Mouse (Mus musculus) neural tube, embryonic 13.5 days (tissue): ENCODE measurements around the gene Col1a2. TPM values are rescaled to one million over a fixed set of nuclear protein-coding genes. Genes with fewer than 3 reads are reported as not detected.

ENCODE experiments used
- ATAC-seq: fragments of 200-750 bp; cut with Nextera tagmentation; 2 replicates; pipeline ENCODE4 v1.8.0; 2017; ENCODE audit warnings: low read depth, mild to moderate bottlenecking, moderate TSS enrichment, moderate library complexity
- H3K27ac ChIP-seq: fragments of 300-500 bp; sonication (generic); replicated peaks from 2 replicates; pipeline ENCODE4 v1.5.1; 2015; ENCODE audit warnings: moderate library complexity, mild to moderate bottlenecking, inconsistent platforms
- H3K27me3 ChIP-seq: fragments of 300-500 bp; sonication (generic); 2 replicates; pipeline ENCODE4 v1.6.1; 2015; ENCODE audit warnings: mild to moderate bottlenecking, inconsistent platforms
- H3K36me3 ChIP-seq: fragments of 300-500 bp; sonication (generic); 2 replicates; pipeline ENCODE4 v1.6.1; 2015; ENCODE audit warnings: mild to moderate bottlenecking, inconsistent platforms
- H3K4me1 ChIP-seq: fragments of 300-500 bp; sonication (generic); replicated peaks from 2 replicates; pipeline ENCODE4 v1.6.1; 2015; ENCODE audit warnings: inconsistent platforms
- H3K4me2 ChIP-seq: fragments of 300-500 bp; sonication (generic); 2 replicates; pipeline ENCODE4 v1.6.1; 2015; ENCODE audit warnings: inconsistent platforms, mild to moderate bottlenecking, moderate library complexity
- H3K4me3 ChIP-seq: fragments of 300-500 bp; sonication (generic); 2 replicates; pipeline ENCODE4 v1.5.1; 2015; ENCODE audit warnings: mild to moderate bottlenecking, inconsistent platforms
- H3K9ac ChIP-seq: fragments of 300-500 bp; sonication (generic); 2 replicates; pipeline ENCODE4 v1.6.1; 2015; ENCODE audit warnings: moderate library complexity, mild to moderate bottlenecking, inconsistent platforms
- H3K9me3 ChIP-seq: fragments of 300-500 bp; sonication (generic); 2 replicates; pipeline ENCODE4 v1.6.1; 2016; ENCODE audit warnings: inconsistent platforms
- whole genome bisulfite sequencing: fragments of 180-500 bp; shearing (Covaris S2); methylation state at CpG from one replicate; pipeline ENCODE4 v1.1.7; 2015; 5-methylcytosine and 5-hydroxymethylcytosine counted together
- polyA plus RNA-seq: library from polyadenylated mRNA; unstranded; fragments of >200 nt; fragmentation: Nextera tagmentation; extraction: Ambion mirVana; gene quantifications from 2 replicates; pipeline ENCODE4 v1.2.1, GENCODE M21; 2015

Col1a2 gene
- polyA plus RNA-seq, 1 experiment from 2014 or later, result 178 TPM

GRCm38 (mm10) chr6:4561156-4561555 is 56.5 kb downstream of the Col1a2 start:
- 34% methylated on average over 11 of the region's 11 CpGs for WGBS
- Histone ChIP-seq H3K4me2 (no peak overlapping the region), H3K27ac (no peak overlapping the region), H3K9ac (no peak overlapping the region), H3K4me1 (peaks cover 11% of the 10 kb centered on the region), H3K36me3 (no peaks in the 10 kb centered on the region), H3K27me3 (peaks cover 7% of the 10 kb centered on the region; the same call in 1 of the 2 replicates), H3K4me3 (no peak overlapping the region), H3K9me3 (no peaks in the 10 kb centered on the region)
- no peak for ATAC-seq

- Histone ChIP-seq H3K27ac (no peak overlapping the region), H3K9ac (no peak overlapping the region), H3K4me1 (peaks cover 11% of the 10 kb centered on the region), H3K4me2 (no peak overlapping the region), H3K9me3 (no peaks in the 10 kb centered on the region), H3K27me3 (peaks cover 7% of the 10 kb centered on the region; the same call in 1 of the 2 replicates), H3K4me3 (no peak overlapping the region), H3K36me3 (no peaks in the 10 kb centered on the region)
- no peak for ATAC-seq
Measured at GRCm38 (mm10) chr6:4561621-4562020, 57.0 kb downstream of the Col1a2 start.

DNA sequence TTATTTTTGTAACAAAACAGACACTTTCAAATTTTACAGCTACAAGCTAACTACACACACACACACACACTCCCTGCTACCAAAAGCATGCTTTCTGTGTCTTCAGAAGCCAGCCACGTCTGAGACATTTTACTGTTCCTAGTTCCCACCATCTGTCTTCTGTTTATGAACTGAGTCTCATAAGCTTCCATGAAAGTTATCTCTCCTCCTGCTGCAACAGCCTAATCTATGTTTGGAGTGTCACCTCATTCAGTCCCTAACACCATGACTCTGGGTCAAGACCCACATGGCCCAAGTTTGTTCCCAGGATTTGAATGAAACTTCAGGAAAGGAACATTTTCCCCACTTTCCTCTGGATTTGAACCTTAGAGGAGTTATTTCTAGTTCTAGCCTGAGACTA is 57.8 kb downstream of the Col1a2 start:
- Histone ChIP-seq H3K4me1 (peaks cover 11% of the 10 kb centered on the region), H3K4me2 (no peak overlapping the region), H3K9me3 (no peaks in the 10 kb centered on the region), H3K4me3 (no peak overlapping the region), H3K9ac (no peak overlapping the region), H3K36me3 (no peaks in the 10 kb centered on the region), H3K27ac (no peak overlapping the region), H3K27me3 (peaks cover 7% of the 10 kb centered on the region; the same call in 1 of the 2 replicates)
- ATAC-seq, result no peak
- WGBS, result 63% methylated on average over 1 of the region's 1 CpGs

DNA sequence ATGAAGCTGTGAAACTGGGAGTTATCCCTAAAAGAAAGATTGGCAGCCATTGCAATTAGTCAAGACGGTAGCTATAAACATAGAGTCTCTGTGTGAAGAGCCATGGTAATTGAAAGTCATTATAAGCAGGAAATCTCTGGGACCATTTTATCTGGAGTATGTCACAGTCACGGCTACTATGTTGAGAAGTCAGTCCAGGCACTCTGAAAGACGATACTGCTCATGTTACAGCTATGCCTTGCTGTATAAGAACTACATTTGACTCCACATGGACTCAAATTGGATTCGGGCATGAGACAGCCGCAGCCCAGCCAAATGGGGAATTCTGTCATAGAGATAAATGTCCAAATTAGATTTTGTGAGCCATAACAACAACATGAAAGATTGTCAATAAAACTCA is 58.9 kb downstream of the Col1a2 start:
- Histone ChIP-seq H3K4me1 (peaks cover 11% of the 10 kb centered on the region), H3K9ac (no peak overlapping the region), H3K9me3 (no peaks in the 10 kb centered on the region), H3K4me2 (no peak overlapping the region), H3K27ac (no peak overlapping the region), H3K4me3 (no peak overlapping the region), H3K36me3 (no peaks in the 10 kb centered on the region), H3K27me3 (peaks cover 7% of the 10 kb centered on the region; the same call in 1 of the 2 replicates)
- ATAC-seq, result no peak
- WGBS, result 81% methylated on average over 5 of the region's 5 CpGs

GRCm38 (mm10) chr6:4570412-4570811 is 65.8 kb downstream of the Col1a2 start:
- ATAC-seq, result no peak

GRCm38 (mm10) chr6:4577756-4578155 is 73.1 kb downstream of the Col1a2 start:
- H3K9ac ChIP-seq, result no peak overlapping the region
- H3K27me3 ChIP-seq, result no peaks in the 10 kb centered on the region
- no peak overlapping the region for H3K4me3 ChIP-seq

More at GRCm38 (mm10) chr6:4570412-4570811, 65.8 kb downstream of the Col1a2 start:
- Histone ChIP-seq H3K27ac (no peak overlapping the region), H3K9ac (no peak overlapping the region), H3K4me1 (no peaks in the 10 kb centered on the region), H3K4me2 (no peak overlapping the region), H3K9me3 (no peaks in the 10 kb centered on the region), H3K4me3 (no peak overlapping the region), H3K27me3 (no peaks in the 10 kb centered on the region), H3K36me3 (no peaks in the 10 kb centered on the region)
- WGBS, result 78% methylated on average over 4 of the region's 4 CpGs

GRCm38 (mm10) chr6:4578343-4578742 is 73.7 kb downstream of the Col1a2 start:
- no peak overlapping the region for H3K27ac ChIP-seq
- H3K9ac ChIP-seq, result no peak overlapping the region
- no peak for ATAC-seq
- H3K4me3 ChIP-seq, result no peak overlapping the region
- no peak overlapping the region for H3K4me2 ChIP-seq
- WGBS, result 72% methylated on average over 6 of the region's 6 CpGs
- no peaks in the 10 kb centered on the region for H3K36me3 ChIP-seq
- H3K9me3 ChIP-seq, result no peaks in the 10 kb centered on the region
- H3K4me1 ChIP-seq, result peaks cover 6% of the 10 kb centered on the region; the same call in 1 of the 2 replicates
- no peaks in the 10 kb centered on the region for H3K27me3 ChIP-seq

More at GRCm38 (mm10) chr6:4577756-4578155, 73.1 kb downstream of the Col1a2 start:
- no peak for ATAC-seq
- Histone ChIP-seq H3K9me3 (no peaks in the 10 kb centered on the region), H3K4me2 (no peak overlapping the region), H3K27ac (no peak overlapping the region), H3K4me1 (peaks cover 6% of the 10 kb centered on the region; the same call in 1 of the 2 replicates), H3K36me3 (no peaks in the 10 kb centered on the region)
- WGBS, result 62% methylated on average over 5 of the region's 5 CpGs

- H3K27me3 ChIP-seq, result no peaks in the 10 kb centered on the region
- no peak overlapping the region for H3K4me3 ChIP-seq
- no peak overlapping the region for H3K4me2 ChIP-seq
- no peak for ATAC-seq
- H3K36me3 ChIP-seq, result no peaks in the 10 kb centered on the region
- H3K27ac ChIP-seq, result no peak overlapping the region
- peaks cover 6% of the 10 kb centered on the region; the same call in 1 of the 2 replicates for H3K4me1 ChIP-seq
- H3K9ac ChIP-seq, result no peak overlapping the region
- WGBS, result 50% methylated on average over 5 of the region's 5 CpGs
- H3K9me3 ChIP-seq, result no peaks in the 10 kb centered on the region
Measured at GRCm38 (mm10) chr6:4579620-4580019, 75.0 kb downstream of the Col1a2 start.

GRCm38 (mm10) chr6:4583485-4583884 is 78.9 kb downstream of the Col1a2 start:
- H3K4me1 ChIP-seq, result 0 out of 2 replicates have a peak, but pooled peaks cover 2% of the 10 kb centered on the region
- no peak overlapping the region for H3K9ac ChIP-seq
- H3K36me3 ChIP-seq, result no peaks in the 10 kb centered on the region
- no peak overlapping the region for H3K4me2 ChIP-seq
- 42% methylated on average over 6 of the region's 6 CpGs for WGBS
- ATAC-seq, result no peak
- H3K9me3 ChIP-seq, result no peaks in the 10 kb centered on the region
- no peak overlapping the region for H3K4me3 ChIP-seq
- H3K27ac ChIP-seq, result no peak overlapping the region
- no peaks in the 10 kb centered on the region for H3K27me3 ChIP-seq

- Histone ChIP-seq H3K27me3 (no peaks in the 10 kb centered on the region), H3K36me3 (no peaks in the 10 kb centered on the region), H3K4me3 (no peak overlapping the region), H3K4me2 (no peak overlapping the region), H3K4me1 (no peaks in the 10 kb centered on the region), H3K27ac (no peak overlapping the region), H3K9ac (no peak overlapping the region), H3K9me3 (no peaks in the 10 kb centered on the region)
- WGBS, result 68% methylated on average over 4 of the region's 4 CpGs
- ATAC-seq, result no peak
Measured at GRCm38 (mm10) chr6:4587946-4588345, 83.3 kb downstream of the Col1a2 start.

GRCm38 (mm10) chr6:4588722-4589121 is 84.1 kb downstream of the Col1a2 start:
- H3K27ac ChIP-seq, result no peak overlapping the region
- H3K9ac ChIP-seq, result no peak overlapping the region
- H3K9me3 ChIP-seq, result no peaks in the 10 kb centered on the region
- no peaks in the 10 kb centered on the region for H3K27me3 ChIP-seq
- no peaks in the 10 kb centered on the region for H3K4me1 ChIP-seq
- no peaks in the 10 kb centered on the region for H3K36me3 ChIP-seq
- no peak overlapping the region for H3K4me3 ChIP-seq
- WGBS, result 91% methylated on average over 3 of the region's 3 CpGs
- no peak overlapping the region for H3K4me2 ChIP-seq
- no peak for ATAC-seq

- H3K4me2 ChIP-seq, result no peak overlapping the region
- no peaks in the 10 kb centered on the region for H3K9me3 ChIP-seq
- no peaks in the 10 kb centered on the region for H3K36me3 ChIP-seq
- no peak for ATAC-seq
- no peak overlapping the region for H3K9ac ChIP-seq
- WGBS, result 79% methylated on average over 8 of the region's 8 CpGs
- H3K4me3 ChIP-seq, result no peak overlapping the region
- no peak overlapping the region for H3K27ac ChIP-seq
- no peaks in the 10 kb centered on the region for H3K4me1 ChIP-seq
- H3K27me3 ChIP-seq, result no peaks in the 10 kb centered on the region
Measured at GRCm38 (mm10) chr6:4590089-4590488, 85.5 kb downstream of the Col1a2 start.
